Mouse (Mus musculus) embryonic stem cell, embryonic (primary cell): ENCODE measurements at regions not wholly inside any gene's neighbourhood (a gene's known extent, or its start where the extent isn't known, plus 50 kb on each side); places are given as distances from the start of the nearest gene placed in this dataset.

Experiments
- CTCF ChIA-PET, 4 experiments: fragments of 300-600 bp in 2 of 4; fragments of 350-600 bp in 2 of 4; sonication (Branson Sonifier 250); formaldehyde crosslinking; loops; one replicate each; lab custom pipeline; 2022; ENCODE audit warnings: inconsistent platforms in 2 of 4; lab: Charles Lee
- POLR2A ChIA-PET, 4 experiments: fragments of 300-600 bp in 2 of 4; fragments of 350-600 bp in 2 of 4; sonication (Branson Sonifier 250); formaldehyde crosslinking; loops; one replicate each; lab custom pipeline; 2022; ENCODE audit warnings: antibody characterized with exemption in 4 of 4, inconsistent platforms in 1 of 4; lab: Charles Lee

DNA sequence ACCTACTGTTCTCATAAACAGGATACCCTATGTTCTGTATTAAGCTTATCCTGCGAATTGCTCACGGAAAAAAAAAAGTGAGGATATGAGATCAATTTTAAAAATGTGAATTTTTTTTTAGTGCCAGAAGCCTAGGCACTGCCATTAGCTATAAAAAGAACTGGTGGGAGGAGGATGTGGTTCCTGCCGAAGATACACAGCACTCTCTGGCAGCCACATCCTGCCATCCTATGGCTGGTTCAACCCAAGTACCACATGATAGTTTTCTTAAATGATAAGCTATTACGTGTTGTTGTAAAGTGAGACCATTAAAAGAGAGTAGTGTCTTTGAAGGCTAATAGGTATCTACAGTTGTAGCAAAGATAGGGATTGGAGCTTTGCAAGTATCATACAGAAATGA, 58.2 kb upstream of the Ppp3ca start:
- ChIA-PET POLR2A (no interaction called here), CTCF (interaction anchor here in 1 of 4 experiments (0.6 kb wide), 1 partner anchor 180 kb away, joined by 3 read pairs; no protein-coding TSS in a partner anchor)

DNA sequence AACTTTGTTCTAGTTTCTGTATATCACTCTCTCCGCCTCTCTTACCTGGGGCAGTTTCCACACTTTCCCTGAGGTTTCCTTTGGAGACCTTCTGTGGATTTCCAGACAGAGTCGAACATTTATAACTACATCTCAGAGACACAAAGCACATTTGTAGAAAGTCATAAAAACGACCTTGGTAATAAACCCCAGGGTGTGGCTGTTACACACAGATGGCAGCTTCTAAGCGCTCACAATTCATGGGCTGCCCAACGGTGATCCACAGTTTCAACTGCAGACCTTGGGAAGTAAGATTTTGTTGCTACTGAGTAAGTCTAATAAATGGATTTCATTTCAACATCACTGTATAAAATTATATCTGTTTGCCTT, 59.4 kb upstream of the Ppp3ca start:
- POLR2A ChIA-PET: interaction anchor here in 1 of 4 experiments (0.6 kb wide), 1 partner anchor 178 kb away, joined by 3 read pairs; no protein-coding TSS in a partner anchor
- CTCF ChIA-PET: no interaction called here

DNA sequence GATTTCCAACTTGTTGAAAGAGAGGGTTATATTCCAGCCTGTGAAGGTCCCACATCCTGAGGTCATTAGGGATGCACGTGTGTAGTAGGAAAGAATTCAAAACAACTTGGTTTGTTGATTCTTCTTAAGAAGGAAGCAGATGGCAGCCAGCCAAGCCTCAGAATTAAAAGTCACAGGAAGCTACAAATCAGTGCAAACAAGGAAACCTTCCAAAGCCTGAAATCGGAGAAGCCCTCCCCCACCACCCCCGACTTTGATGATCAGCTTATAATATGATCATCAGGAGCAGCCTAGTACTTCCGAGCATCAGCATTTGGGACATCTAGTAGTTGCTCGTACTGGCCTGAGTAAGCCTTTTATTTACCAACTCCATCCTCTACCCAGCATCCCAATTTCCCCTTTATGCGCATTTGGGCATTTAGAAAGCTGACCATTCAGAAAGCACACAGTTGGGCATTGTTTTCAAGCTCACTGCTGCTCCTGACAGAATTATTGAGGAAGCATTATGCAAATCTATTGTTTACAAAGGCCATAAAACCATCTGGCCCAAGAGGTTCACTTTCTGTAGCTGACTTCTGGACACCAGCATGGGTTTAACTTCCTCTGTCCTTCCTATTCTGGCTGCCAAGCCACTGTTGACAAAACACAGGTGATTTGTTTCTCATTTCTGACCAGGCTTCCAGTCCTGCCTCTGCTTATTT, 59.9 kb upstream of the Ppp3ca start:
- ChIA-PET POLR2A (interaction anchor here in 1 of 4 experiments (0.6 kb wide), 1 partner anchor 177 kb away, joined by 3 read pairs; no protein-coding TSS in a partner anchor), CTCF (no interaction called here)

DNA sequence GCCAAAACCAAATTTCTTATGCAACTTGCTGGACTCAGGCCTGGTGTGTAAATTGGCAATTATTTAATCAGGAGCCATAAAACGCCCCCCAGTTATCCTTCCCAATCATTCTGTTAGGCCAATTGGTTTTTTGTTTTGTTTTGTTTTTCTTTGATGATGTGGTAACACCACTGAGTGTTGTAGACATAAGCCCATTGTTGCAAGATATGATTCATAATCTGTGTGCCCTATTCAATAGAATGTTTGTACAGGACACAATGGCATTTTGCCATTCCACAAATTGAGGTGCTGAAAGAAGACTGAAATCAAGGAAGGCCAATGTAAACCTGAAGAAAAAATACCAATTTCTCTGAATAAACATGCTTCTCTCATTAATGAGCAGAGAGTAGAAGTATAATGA, 68.2 kb upstream of the Ppp3ca start:
- POLR2A ChIA-PET: no interaction called here

DNA sequence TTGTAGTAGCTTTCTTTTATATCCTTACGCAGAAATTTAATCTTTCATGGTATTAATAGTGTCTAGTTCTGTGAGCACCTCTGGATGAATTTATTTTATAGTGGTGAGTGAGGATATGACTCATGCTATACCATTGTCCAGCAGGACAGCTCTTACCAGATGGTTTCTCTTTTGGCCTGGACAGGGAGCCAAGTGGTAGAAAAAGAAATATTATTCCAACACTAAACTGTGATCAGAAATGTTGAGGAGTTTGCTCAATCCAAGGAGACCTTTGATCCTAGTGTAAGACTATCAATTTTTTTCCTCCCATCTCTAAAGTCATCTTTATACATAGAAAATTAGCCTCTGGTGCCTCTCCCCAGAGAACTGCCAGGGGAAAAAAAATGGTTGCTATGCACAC, 86.0 kb upstream of the Ppp3ca start:
- ChIA-PET CTCF (no interaction called here), POLR2A (no interaction called here)

More for the DNA sequence above, 68.2 kb upstream of the Ppp3ca start:
- CTCF ChIA-PET: no interaction called here

DNA sequence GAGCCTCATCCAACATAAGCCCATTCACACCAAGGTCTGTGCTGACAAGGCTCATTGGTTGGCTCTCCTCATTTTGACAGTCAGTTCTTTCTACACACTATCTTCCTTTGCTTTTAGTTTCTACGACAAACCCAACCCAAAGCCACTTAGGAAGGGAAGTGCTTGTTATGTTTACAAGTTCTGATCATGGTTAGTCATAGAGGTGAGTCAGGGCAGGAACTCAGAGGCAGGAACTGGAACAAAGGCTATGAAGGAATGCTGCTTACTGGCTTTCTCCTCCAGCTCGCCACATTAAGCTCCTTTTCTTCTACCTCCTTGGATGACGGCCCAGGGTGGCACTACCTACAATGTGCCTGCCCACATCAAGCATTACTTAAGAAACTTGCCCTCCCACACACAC, 91.9 kb upstream of the Ppp3ca start:
- POLR2A ChIA-PET: interaction anchor here in 1 of 4 experiments (0.6 kb wide), 1 partner anchor 66 kb away, joined by 3 read pairs; no protein-coding TSS in a partner anchor
- CTCF ChIA-PET: no interaction called here

DNA sequence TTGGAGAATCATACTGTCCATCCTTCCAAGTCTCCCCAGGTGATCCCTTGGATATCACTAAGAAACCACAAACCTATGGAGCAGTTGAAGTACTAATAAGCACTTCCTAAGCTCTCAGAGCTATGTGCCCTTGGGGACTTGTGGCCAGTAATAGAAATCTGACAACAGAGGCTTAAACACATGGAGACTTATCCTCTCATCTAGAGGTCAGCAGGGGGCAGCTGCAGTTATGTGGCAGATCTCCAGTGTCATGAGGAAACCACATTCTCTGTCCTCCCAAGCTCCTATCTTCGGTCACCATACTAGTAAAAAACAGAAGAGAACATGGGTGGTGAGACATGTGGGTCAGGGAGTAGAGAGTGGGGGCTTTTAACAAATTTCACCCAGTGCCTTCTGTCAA, 99.4 kb upstream of the Ppp3ca start:
- ChIA-PET CTCF (no interaction called here), POLR2A (interaction anchor here in 1 of 4 experiments (0.6 kb wide), 1 partner anchor 17 kb away, joined by 4 read pairs; no protein-coding TSS in a partner anchor)

DNA sequence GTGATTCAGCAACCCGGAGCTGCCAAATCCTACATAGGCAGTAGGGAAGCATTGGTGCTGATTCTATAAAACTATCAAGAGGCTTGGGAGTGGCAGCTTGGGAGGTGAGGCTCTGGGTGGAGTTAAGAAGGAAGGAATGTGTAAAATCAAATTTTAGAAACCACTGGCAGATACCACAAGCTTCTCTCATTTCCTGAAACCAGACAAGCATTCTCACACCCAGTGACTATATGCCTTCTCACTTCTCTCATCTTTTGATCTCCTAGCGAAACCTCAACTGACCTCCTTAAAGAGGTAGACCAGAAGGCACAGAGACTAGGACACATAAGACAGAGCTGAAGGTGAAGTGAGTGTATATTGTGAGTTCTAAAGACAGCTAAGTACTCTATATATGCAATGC, 113.4 kb upstream of the Ppp3ca start:
- ChIA-PET CTCF (no interaction called here), POLR2A (no interaction called here)

DNA sequence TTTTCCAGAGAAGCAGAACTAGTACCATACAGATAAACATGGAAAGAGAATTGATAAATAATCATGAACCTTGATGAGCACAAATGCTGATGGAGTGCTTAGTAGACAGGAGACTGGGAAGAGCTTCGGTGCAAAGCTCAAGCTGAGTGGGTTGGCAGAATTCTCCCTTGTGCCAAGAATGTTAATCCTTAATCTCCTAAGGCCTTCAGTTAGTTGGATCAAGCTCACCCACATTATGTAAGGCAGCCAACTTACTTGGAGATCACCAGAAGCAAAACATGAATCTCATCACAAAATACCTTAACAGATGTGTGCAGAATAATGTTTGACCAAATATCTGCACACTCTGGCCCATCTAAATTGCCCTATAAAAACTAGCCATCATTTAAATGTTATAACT, 120.5 kb upstream of the Ppp3ca start:
- ChIA-PET CTCF (no interaction called here), POLR2A (no interaction called here)

DNA sequence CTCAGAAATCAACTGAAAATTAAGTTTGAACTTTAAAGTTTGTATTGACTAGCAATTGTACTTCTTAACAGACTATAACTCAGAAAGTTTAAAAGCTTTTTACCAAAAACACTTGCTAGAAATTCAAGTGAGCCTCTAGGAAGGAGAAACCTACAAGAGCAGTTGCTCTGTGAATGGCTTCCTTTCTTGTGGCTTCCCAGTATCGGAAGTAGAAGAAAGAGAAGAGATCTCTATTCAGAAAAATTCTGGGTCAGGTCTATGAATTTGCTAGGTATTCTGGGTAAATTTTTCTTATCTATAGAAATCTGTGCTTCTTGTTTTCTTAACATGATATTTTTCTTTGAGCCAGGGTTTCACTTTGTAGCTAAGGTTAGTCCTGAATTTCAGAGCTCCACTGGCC, 138.3 kb upstream of the Ppp3ca start:
- ChIA-PET POLR2A (no interaction called here), CTCF (no interaction called here)

DNA sequence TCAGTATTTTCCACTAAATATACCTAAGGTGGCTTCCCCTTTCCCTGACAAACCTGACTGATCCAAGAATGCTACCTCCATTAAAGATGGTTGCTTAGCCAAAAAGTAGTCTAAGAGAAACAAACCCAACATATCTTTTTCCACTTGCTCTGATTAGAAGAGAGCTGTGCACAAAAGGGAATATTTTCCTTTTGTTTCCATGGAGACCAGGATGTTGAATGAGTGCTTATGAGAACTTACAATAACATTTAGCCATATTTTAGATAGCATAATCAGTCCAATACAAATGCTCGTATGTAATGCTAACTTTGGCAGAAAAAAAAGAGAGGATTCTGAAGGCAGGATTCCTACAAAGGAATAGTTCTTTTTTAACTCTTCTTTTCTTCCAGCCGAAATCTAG, 161.3 kb upstream of the Ppp3ca start:
- ChIA-PET POLR2A (interaction anchor here in 1 of 4 experiments (0.5 kb wide), 1 partner anchor 28 kb away, joined by 4 read pairs; no protein-coding TSS in a partner anchor), CTCF (no interaction called here)

DNA sequence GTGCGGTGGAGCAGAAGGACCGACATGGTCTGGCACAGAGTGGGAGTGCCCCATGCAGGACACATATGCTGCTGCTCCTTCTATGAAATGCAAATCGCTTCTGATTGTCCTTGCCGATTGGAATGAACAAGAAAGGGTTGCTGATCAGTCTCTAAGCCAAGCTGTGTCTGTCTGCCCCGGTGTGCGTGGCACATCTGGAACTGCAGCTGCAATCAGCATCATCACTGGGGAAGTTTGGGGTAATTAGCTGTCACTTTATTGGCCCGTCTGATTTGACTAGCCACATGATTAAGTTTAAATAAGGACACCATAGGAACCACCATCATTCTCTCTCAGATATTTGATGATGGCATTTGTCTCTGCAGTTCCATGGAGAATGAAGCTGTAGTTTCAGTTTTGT, 162.9 kb upstream of the Ppp3ca start:
- ChIA-PET CTCF (no interaction called here), POLR2A (no interaction called here)

DNA sequence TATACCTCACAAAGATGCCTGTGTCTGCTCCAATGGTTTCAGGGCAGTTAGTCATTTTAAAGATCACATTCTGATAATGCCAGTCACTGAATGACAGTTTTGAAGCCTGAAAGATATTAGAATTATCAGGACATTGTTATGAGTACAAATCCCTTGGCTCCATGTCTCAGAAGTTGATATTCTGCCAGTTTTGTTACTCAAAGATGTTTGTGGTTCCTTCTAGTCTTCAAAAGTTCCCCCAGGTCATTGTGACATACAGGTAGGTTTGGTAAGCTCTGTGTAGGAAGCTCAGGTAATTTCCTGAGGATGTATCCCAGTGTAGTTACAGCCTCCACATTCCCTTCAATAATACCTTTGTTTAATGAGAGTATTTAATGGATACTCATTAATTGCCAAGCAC, 169.0 kb upstream of the Bank1 start:
- CTCF ChIA-PET: no interaction called here
- POLR2A ChIA-PET: interaction anchor here in 1 of 4 experiments (0.7 kb wide), 1 partner anchor 1430 kb away, joined by 4 read pairs; no protein-coding TSS in a partner anchor

DNA sequence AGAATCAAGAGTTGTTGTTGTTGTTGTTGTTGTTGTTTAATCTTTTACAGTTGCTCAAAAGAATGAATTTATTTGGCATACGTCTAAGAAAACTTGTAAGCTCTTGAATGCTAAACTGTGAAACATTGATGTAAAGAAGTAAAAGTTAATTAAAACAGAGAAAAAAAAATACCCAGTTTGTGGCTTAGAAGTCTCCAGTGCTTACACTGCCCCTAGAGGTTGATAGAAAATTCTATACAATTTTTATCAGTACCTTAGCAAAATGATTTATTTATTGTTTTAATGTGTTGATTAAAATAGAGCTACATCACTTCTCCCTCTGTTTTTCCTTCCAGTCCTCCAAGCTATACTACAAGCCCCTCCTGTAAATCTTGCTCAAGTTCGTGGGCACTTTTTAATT, 165.8 kb upstream of the Bank1 start:
- CTCF ChIA-PET: no interaction called here

DNA sequence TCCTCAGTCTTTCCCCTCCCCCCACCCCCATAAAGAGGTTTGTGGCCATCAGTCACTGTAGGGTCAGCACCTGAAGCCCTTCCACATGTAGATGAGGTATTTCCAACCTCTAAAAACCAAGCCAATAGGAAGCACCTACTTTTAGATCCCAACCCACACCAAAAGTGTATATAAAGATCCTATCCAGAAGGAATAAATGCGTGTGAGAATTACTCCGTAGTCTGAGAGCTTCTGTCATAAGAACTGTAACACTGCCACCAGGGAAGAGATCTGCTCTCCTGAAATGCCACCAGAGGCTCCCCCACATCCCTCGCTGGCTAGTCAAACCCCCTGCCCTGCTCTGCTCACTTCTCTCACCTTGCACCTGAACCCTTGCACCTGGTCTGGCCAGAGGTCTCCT, 145.8 kb upstream of the Bank1 start:
- ChIA-PET CTCF (no interaction called here), POLR2A (no interaction called here)

More for the DNA sequence above, 165.8 kb upstream of the Bank1 start:
- POLR2A ChIA-PET: no interaction called here

DNA sequence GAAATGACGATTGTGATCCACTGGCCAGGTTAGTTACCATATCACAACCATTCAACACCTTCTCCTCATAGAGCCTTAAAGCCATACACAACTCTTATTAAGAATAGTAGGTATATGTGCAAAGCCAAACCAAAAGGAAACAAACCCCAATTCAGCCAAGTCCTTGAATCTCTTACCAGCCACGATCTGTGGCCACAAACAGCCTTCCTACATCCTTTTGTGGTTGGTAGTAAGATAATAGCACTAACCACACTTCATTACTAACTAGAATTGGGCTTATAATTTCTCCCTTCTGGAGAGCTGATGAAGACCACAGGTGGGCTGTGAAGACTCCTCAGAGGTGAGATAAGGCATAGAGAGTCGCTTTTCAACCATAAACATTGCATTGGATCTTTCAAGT, 136.9 kb upstream of the Bank1 start:
- CTCF ChIA-PET: no interaction called here
- POLR2A ChIA-PET: interaction anchor here in 1 of 4 experiments (0.5 kb wide), 1 partner anchor 10 kb away, joined by 3 read pairs; no protein-coding TSS in a partner anchor

DNA sequence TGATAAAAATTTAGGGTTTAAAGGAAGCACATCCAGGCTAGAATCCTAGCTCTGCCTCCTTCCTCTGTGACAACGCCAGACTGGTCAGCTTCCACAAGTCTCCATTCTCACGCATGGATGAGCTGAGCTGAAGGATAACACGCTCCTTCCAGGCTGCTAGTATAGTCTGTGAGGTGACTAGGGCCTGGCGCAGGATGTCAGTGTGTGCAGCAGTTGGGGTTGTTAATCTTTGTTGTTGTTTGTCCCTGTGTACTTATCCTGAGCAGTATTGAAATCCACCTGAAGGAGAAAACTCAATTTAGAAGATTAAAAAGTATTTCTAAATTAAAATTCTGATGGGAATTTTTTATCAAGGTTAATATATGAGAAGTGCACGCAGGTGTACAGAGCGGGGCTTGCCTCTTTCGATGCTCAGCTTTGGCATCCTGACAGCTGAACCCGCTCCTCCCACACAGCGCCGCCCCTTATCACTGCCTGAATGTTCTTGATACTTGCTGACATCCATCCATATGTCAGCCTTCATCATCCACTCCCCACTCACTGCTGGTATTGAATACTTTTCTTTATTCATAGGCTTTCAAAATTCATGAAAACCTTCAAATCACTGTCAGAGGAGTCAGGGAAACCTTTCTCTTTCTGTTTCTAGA, 130.7 kb upstream of the Bank1 start:
- ChIA-PET POLR2A (no interaction called here), CTCF (no interaction called here)

DNA sequence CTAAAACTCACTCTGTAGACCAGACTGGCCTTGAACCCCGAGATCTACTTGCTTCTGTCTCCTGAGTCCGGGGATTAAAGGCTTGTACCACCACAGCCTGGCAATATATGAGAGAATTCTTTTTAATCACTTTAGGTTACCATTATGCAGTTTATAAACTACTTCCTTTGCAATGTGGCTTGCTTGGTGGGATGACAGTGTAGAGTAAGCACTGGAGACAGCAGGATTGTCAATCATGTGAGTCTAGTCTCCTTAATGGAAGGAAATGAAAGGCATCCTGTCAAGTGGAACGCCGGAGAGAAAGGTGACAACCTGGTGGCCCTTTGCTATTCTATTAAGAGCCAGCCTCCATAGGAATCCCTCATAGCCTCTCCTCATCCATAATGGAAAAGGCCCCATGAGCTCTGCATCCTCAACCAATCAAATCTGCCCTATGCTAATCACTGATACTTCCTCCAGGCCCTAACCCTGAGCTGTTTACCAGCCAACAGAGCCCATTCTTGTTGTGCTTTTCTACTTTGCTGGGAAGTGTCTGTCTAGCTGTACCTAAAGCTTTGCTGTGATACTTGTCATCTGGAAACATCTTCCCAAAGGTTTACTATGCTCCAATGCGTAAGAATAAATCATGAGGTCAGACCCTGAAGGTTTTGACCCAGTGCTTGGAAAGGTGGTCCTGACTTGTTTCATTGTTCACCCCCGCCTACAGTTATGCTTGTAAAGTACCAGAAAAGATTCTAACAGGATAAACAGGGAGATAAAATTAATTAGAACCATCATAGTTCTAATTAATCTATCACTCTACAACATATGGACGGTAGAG, 130.0 kb upstream of the Bank1 start:
- POLR2A ChIA-PET: no interaction called here
- CTCF ChIA-PET: no interaction called here

DNA sequence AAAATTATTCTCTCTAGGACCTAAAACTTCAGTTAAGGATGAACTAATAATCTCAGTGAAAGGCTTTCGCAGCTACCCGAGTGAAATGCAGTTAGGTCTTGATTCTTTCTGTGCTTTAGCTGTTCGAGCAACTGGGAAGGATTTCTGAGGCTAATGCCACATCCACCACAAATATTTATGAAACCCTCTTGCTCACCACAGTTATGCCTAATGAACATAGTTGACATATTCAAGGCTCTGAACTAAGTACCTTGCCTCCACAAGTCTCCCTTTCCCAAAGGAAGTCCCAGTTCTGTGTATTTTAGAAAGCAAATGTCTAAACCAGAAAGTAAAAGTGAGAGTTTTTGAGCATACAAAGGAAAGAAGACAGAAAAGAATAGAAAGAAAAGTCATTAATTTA, 129.1 kb upstream of the Bank1 start:
- ChIA-PET POLR2A (no interaction called here), CTCF (no interaction called here)
